Mouse (Mus musculus) CH12.LX (cell line): Measurements from ENCODE around the gene Slc6a20a. TPM values are rescaled to one million over a fixed set of nuclear protein-coding genes. Genes with fewer than 3 reads are reported as not detected.

Experiments
- DNase-seq: peaks from one replicate; pipeline ENCODE4 v3.0.0-alpha.2; 2013; ENCODE audit errors: extremely low read depth
- H3K27ac ChIP-seq: 2 replicates; pipeline ENCODE4 v1.5.1; 2012; ENCODE audit warnings: low read depth, mild to moderate bottlenecking, control low read depth, moderate library complexity; ENCODE audit not compliant: insufficient read depth
- H3K27me3 ChIP-seq: replicated peaks from 2 replicates; pipeline ENCODE3; 2012; ENCODE audit warnings: inconsistent platforms
- H3K36me3 ChIP-seq, 2 experiments: replicated peaks in 1 of 2; 2 replicates each; pipeline versions ENCODE3 to v1.6.1; 2012; ENCODE audit warnings: inconsistent platforms in 1 of 2, low read length in 1 of 2, mild to moderate bottlenecking in 1 of 2, mixed read lengths in 1 of 2, moderate library complexity in 1 of 2; ENCODE audit not compliant: control insufficient read depth in 1 of 2, insufficient read depth in 1 of 2
- H3K4me1 ChIP-seq, 2 experiments: 2 replicates each; pipeline ENCODE4 v1.6.1; 2012; ENCODE audit warnings: inconsistent platforms in 1 of 2, moderate library complexity in 1 of 2; ENCODE audit not compliant: insufficient read depth in 2 of 2, control insufficient read depth in 1 of 2
- H3K4me2 ChIP-seq: 2 replicates; pipeline ENCODE4 v1.6.1; 2012; ENCODE audit warnings: low read depth, mild to moderate bottlenecking, control low read depth; ENCODE audit not compliant: poor library complexity, insufficient read depth, severe bottlenecking
- H3K4me3 ChIP-seq, 3 experiments: fragments of 150-350 bp in 1 of 3; sonication (generic) in 1 of 3; replicated peaks in 1 of 3; 2 replicates each; pipeline versions ENCODE3 to v1.5.1; 2011 to 2012; ENCODE audit warnings: low read depth in 2 of 3, low read length in 2 of 3, mild to moderate bottlenecking in 2 of 3, moderate library complexity in 2 of 3, control low read depth in 1 of 3, improper control_type of control experiment in 1 of 3, inconsistent platforms in 1 of 3, mixed read lengths in 1 of 3; ENCODE audit not compliant: poor library complexity in 1 of 3
- H3K79me2 ChIP-seq: replicated peaks from 2 replicates; pipeline ENCODE4 v1.6.1; 2012; ENCODE audit warnings: mild to moderate bottlenecking, moderate library complexity; ENCODE audit not compliant: control insufficient read depth, poor library complexity, insufficient read depth, severe bottlenecking; ENCODE audit errors: extremely low read depth
- H3K9ac ChIP-seq: 2 replicates; pipeline ENCODE4 v1.6.1; 2012; ENCODE audit warnings: low read depth, mild to moderate bottlenecking, control low read depth, moderate library complexity; ENCODE audit not compliant: insufficient read depth
- H3K9me3 ChIP-seq: replicated peaks from 2 replicates; pipeline ENCODE3; 2012; ENCODE audit warnings: low read length, inconsistent platforms, mixed read lengths
- BHLHE40 ChIP-seq: IDR thresholded peaks from 2 replicates; pipeline ENCODE4 v1.6.1; 2011; ENCODE audit warnings: mild to moderate bottlenecking, low read depth, low read length, improper control_type of control experiment
- CHD1 ChIP-seq: IDR thresholded peaks from 2 replicates; pipeline ENCODE4 v1.6.1; 2012; ENCODE audit warnings: low read depth, low read length, improper control_type of control experiment, inconsistent platforms
- E2F4 ChIP-seq: IDR thresholded peaks from 2 replicates; pipeline ENCODE4 v1.6.1; 2011; ENCODE audit warnings: low read depth, low read length, improper control_type of control experiment; ENCODE audit not compliant: insufficient replicate concordance
- ELF1 ChIP-seq: IDR thresholded peaks from 2 replicates; pipeline ENCODE4 v1.6.1; 2014; ENCODE audit warnings: low read depth, mild to moderate bottlenecking, inconsistent platforms, low read length, improper control_type of control experiment
- EP300 ChIP-seq: IDR thresholded peaks from 2 replicates; pipeline ENCODE4 v1.6.1; 2011; ENCODE audit warnings: low read length, improper control_type of control experiment
- JUN ChIP-seq: IDR thresholded peaks from 2 replicates; pipeline ENCODE4 v1.6.1; 2011; ENCODE audit warnings: low read depth, mild to moderate bottlenecking, low read length, improper control_type of control experiment, moderate library complexity; ENCODE audit not compliant: insufficient read depth
- JUND ChIP-seq: conservative IDR thresholded peaks from 2 replicates; pipeline ENCODE4 v1.6.1; 2011; ENCODE audit warnings: low read depth, low read length, improper control_type of control experiment
- KAT2A ChIP-seq: IDR thresholded peaks from 2 replicates; pipeline ENCODE4 v1.6.1; 2012; ENCODE audit warnings: low read length, improper control_type of control experiment, inconsistent platforms; ENCODE audit not compliant: insufficient replicate concordance
- MAX ChIP-seq: IDR thresholded peaks from 2 replicates; pipeline ENCODE4 v1.6.1; 2011; ENCODE audit warnings: low read length, improper control_type of control experiment
- MAZ ChIP-seq: IDR thresholded peaks from 2 replicates; pipeline ENCODE4 v1.6.1; 2012; ENCODE audit warnings: low read depth, mild to moderate bottlenecking, inconsistent platforms, low read length, improper control_type of control experiment, moderate library complexity
- MEF2A ChIP-seq: IDR thresholded peaks from 2 replicates; pipeline ENCODE4 v1.6.1; 2014; ENCODE audit warnings: low read depth, mild to moderate bottlenecking, inconsistent platforms, low read length, improper control_type of control experiment, borderline replicate concordance
- MYC ChIP-seq: IDR thresholded peaks from 2 replicates; pipeline ENCODE4 v1.6.1; 2011; ENCODE audit warnings: low read depth, mild to moderate bottlenecking, improper control_type of control experiment, low read length
- POLR2A ChIP-seq: IDR thresholded peaks from 2 replicates; pipeline ENCODE4 v1.6.1; 2011; ENCODE audit warnings: low read depth, mild to moderate bottlenecking, improper control_type of control experiment, low read length
- POLR2AphosphoS2 ChIP-seq: IDR thresholded peaks from 2 replicates; pipeline ENCODE4 v1.6.1; 2011; ENCODE audit warnings: low read depth, low read length, improper control_type of control experiment
- RAD21 ChIP-seq: IDR thresholded peaks from 2 replicates; pipeline ENCODE4 v1.6.1; 2011; ENCODE audit warnings: low read depth, mild to moderate bottlenecking, low read length, improper control_type of control experiment, moderate library complexity
- RCOR1 ChIP-seq: conservative IDR thresholded peaks from 2 replicates; pipeline ENCODE4 v1.6.1; 2012; ENCODE audit warnings: low read depth, mild to moderate bottlenecking, inconsistent platforms, low read length, improper control_type of control experiment
- TBP ChIP-seq: conservative IDR thresholded peaks from 2 replicates; pipeline ENCODE4 v1.6.1; 2011; ENCODE audit warnings: low read depth, low read length, improper control_type of control experiment
- USF1 ChIP-seq: IDR thresholded peaks from 2 replicates; pipeline ENCODE4 v1.6.1; 2014; ENCODE audit warnings: low read depth, mild to moderate bottlenecking, inconsistent platforms, low read length, improper control_type of control experiment
- ZMIZ1 ChIP-seq: IDR thresholded peaks from 2 replicates; pipeline ENCODE4 v1.6.1; 2012; ENCODE audit warnings: low read depth, mild to moderate bottlenecking, inconsistent platforms, low read length, improper control_type of control experiment
- ZNF384 ChIP-seq: IDR thresholded peaks from 2 replicates; pipeline ENCODE4 v1.6.1; 2012; ENCODE audit warnings: low read depth, low read length, improper control_type of control experiment, inconsistent platforms
- dilution Hi-C: fragments of 300-500 bp; cut with MboI; formaldehyde crosslinking; loops from 2 replicates; pipeline ENCODE4 v1.14.3; 2020; ENCODE audit warnings: low sequenced_read_pairs; ENCODE audit not compliant: extremely low pct_unique_long_range_greater_than_20kb, extremely low pct_ligation_motif_present
- in situ Hi-C: fragments of 300-500 bp; cut with MboI; formaldehyde crosslinking; loops from 3 replicates; pipeline ENCODE4 v1.14.3; 2019; ENCODE audit warnings: low sequenced_read_pairs, low pct_ligation_motif_present, low pct_unique_long_range_greater_than_20kb, mixed read lengths
- polyA plus RNA-seq: library from polyadenylated mRNA; unstranded; fragments of >175 nt; gene quantifications from 2 replicates; pipeline ENCODE4 v1.2.1, GENCODE M21; 2012; ENCODE audit warnings: low read depth; ENCODE audit not compliant: insufficient read length
- total RNA-seq, 2 experiments: library from RNA; depleted of rRNA; stranded (reverse); fragments of 300-350 nt in 1 of 2; fragments of >200 nt in 1 of 2; gene quantifications; 2 replicates each; pipeline ENCODE4 v1.2.3; 2012 to 2014

Gene Slc6a20a
- total and polyA plus RNA-seq, 3 experiments, result not detected

DNA sequence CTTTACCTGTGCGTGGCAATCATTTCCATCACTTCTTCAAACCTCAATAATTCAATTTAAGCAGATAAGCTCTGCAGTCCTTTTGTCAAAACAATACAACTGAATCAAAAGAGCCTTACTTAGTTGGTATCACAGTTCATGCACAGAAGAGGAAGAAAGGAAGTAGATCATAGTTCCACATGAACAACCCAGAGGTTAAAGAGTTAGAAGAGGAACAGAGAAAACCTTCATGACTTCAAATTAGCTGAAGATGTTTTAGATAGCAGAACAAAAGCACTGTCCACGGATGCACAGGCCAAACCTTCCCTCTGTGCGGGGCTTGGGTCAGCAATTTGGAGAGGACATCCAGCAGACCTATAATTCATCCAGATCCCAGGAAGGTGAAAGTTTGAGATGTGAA lies 47.0 kb downstream of the Slc6a20a start:
- Histone ChIP-seq H3K9ac (no peak overlapping the region), H3K4me1 (peaks cover 4 to 39% of the 10 kb centered on the region in 2 experiments), H3K4me3 (no peak overlapping the region), H3K9me3 (no peaks in the 10 kb centered on the region), H3K4me2 (no peak overlapping the region), H3K36me3 (no peaks in the 10 kb centered on the region), H3K27me3 (no peaks in the 10 kb centered on the region), H3K79me2 (no peaks in the 10 kb centered on the region), H3K27ac (no peak overlapping the region)
- peak; percentile 21 for DNase-seq
- in situ Hi-C loops, result no loop called here
- dilution Hi-C loops, result no loop called here
- TF ChIP-seq JUN (no peak), MEF2A (no peak), ZNF384 (no peak), KAT2A (no peak), TBP (no peak), EP300 (peak; percentile 44; the same call in 1 of the 2 replicates), USF1 (no peak)

GRCm38 (mm10) chr9:123625821-123626220 lies 52.9 kb downstream of the Slc6a20a start:
- H3K9me3 ChIP-seq, result no peaks in the 10 kb centered on the region
- H3K79me2 ChIP-seq, result no peaks in the 10 kb centered on the region
- in situ Hi-C loops, result no loop called here
- peaks cover 0 to 19% of the 10 kb centered on the region in 2 experiments; a peak in 1 of 4 replicates for H3K4me1 ChIP-seq
- H3K36me3 ChIP-seq, result no peaks in the 10 kb centered on the region
- TF ChIP-seq USF1, result no peak
- no peak for TF ChIP-seq ZMIZ1
- TF ChIP-seq MYC, result no peak
- no peak for TF ChIP-seq BHLHE40
- no peak for TF ChIP-seq CHD1
- TF ChIP-seq E2F4, result no peak
- TF ChIP-seq RAD21, result no peak
- TF ChIP-seq MEF2A, result no peak
- TF ChIP-seq MAX, result no peak
- TF ChIP-seq ZNF384, result no peak
- no peak for TF ChIP-seq POLR2A
- no peak for TF ChIP-seq MAZ
- TF ChIP-seq RCOR1, result no peak
- no peak for TF ChIP-seq POLR2AphosphoS2
- TF ChIP-seq JUND, result no peak
- TF ChIP-seq JUN, result no peak
- TF ChIP-seq ELF1, result no peak
- no peak overlapping the region for H3K4me3 ChIP-seq
- no peak for DNase-seq
- no peak overlapping the region for H3K27ac ChIP-seq
- H3K4me2 ChIP-seq, result no peak overlapping the region
- H3K9ac ChIP-seq, result no peak overlapping the region
- H3K27me3 ChIP-seq, result no peaks in the 10 kb centered on the region
- dilution Hi-C loops, result no loop called here
